Mouse (Mus musculus): ENCODE results near the gene Pik3r5. TPM values are rescaled to one million over a fixed set of nuclear protein-coding genes. Genes with fewer than 3 reads are reported as not detected.

Gene Pik3r5
- polyA plus RNA-seq, 1 experiment from 2014 or later, result 0.24 TPM

DNA sequence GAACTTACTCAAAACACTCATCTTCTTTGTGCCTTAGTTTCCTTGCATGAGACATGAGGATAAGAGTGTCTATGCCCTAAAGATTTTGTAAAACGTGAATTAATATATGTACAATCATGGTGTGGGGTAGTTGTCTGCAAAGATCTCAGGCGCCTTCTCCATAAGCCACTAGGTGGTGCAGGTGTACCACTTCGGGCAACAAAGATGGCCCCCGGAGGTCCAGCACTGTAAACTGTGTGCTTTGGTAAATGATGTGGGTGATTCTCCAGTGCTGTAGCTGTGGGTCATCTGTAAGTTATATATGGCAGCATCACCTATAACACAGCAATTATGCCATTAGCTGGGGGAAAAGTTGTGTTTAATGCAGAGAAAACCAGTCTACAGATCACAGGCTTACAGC lies 27.7 kb upstream of the Pik3r5 start:
- ATAC-seq (ENCODE audit: low FRiP score, low TSS enrichment) (no peak), DNase-seq (ENCODE audit: low spot score) (no peak)
- Histone ChIP-seq H3K36me3 (ENCODE audit: control insufficient read depth, insufficient read depth, low read length) (no peaks in the 10 kb centered on the region), H3K4me1 (replicated peaks; ENCODE audit: control insufficient read depth, insufficient read depth) (0 out of 2 replicates have a peak, but pooled peaks cover 3% of the 10 kb centered on the region), H3K9ac (ENCODE audit: low read length) (no peak overlapping the region), H3K9me3 (ENCODE audit: control insufficient read depth, low read length) (no peaks in the 10 kb centered on the region), H3K27me3 (ENCODE audit: control insufficient read depth, insufficient read depth, low read length) (no peaks in the 10 kb centered on the region), H3K4me3 (ENCODE audit: low read depth, low read length) (no peak overlapping the region), H3K27ac (replicated peaks) (no peak overlapping the region), H3K4me2 (replicated peaks; ENCODE audit: low read depth) (no peak overlapping the region)
- TF ChIP-seq CTCF (IDR thresholded peaks at IDR 0.05; ENCODE audit: low read depth) (peak; percentile 58), EP300 (optimal IDR thresholded peaks at IDR 0.05) (no peak)
- WGBS, result 62% methylated on average over 4 of the region's 4 CpGs

DNA sequence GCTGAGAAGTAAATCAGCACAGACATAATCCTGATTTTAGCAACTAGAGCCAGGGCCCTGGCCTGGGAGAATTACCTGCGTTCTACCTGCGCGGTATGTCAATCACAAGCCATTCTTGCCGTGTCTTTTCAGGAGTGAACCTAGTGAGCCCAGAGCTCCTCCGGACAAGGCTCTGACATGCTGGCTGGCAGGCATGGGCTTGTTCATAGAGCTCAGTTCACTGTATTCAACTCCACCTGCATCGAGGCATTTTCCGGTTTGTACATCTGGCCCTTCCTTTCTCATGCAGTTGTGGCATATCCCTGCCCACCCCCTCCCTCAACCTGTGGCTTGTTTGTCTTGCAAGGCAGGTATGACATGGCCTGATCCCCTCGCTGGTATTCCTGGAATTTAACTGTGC lies 26.3 kb upstream of the Pik3r5 start:
- 66% methylated on average over 8 of the region's 8 CpGs for WGBS
- Histone ChIP-seq H3K27me3 (ENCODE audit: control insufficient read depth, insufficient read depth, low read length) (no peaks in the 10 kb centered on the region), H3K9me3 (ENCODE audit: control insufficient read depth, low read length) (no peaks in the 10 kb centered on the region), H3K4me2 (replicated peaks; ENCODE audit: low read depth) (no peak overlapping the region), H3K4me1 (replicated peaks; ENCODE audit: control insufficient read depth, insufficient read depth) (no peaks in the 10 kb centered on the region), H3K27ac (replicated peaks) (no peak overlapping the region), H3K9ac (ENCODE audit: low read length) (no peak overlapping the region), H3K4me3 (ENCODE audit: low read depth, low read length) (no peak overlapping the region), H3K36me3 (ENCODE audit: control insufficient read depth, insufficient read depth, low read length) (no peaks in the 10 kb centered on the region)
- DNase-seq (ENCODE audit: low spot score) (no peak), ATAC-seq (ENCODE audit: low FRiP score, low TSS enrichment) (no peak)
- TF ChIP-seq CTCF (IDR thresholded peaks at IDR 0.05; ENCODE audit: low read depth), result no peak
- no peak for TF ChIP-seq EP300 (optimal IDR thresholded peaks at IDR 0.05)

DNA sequence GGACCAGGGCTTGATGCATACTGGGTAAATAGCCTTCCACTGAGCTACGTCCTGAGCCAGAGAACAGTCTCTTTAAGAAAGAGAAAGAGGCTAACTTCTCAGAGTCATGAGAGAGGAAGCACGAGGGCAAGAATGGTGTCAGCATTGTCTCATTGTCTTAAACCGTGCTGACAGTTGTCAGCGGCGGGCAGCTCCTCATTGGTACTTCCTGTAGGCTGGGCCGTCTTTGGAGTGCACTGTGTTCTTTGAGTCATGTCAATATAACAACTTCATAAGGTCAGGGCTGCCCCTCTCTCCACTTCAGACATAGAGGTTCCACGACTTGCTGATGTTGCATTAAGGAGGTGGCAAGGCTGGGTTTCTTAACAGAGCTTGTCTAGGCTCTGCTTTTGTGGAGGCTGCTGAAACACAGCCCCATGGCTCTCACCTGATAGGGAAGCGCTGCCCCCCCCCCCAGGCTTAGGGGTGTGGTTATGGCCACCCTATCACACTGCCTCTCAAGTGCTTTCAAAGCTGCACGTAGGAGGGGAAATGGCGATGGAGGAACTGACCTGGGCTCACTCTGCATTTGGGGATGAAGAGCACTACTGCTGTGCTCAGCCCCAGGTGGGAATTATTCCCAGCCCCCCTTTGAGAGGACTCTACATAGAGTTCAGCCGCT lies 24.5 kb upstream of the Pik3r5 start:
- Histone ChIP-seq H3K27me3 (ENCODE audit: control insufficient read depth, insufficient read depth, low read length) (no peaks in the 10 kb centered on the region), H3K36me3 (ENCODE audit: control insufficient read depth, insufficient read depth, low read length) (no peaks in the 10 kb centered on the region), H3K4me1 (replicated peaks; ENCODE audit: control insufficient read depth, insufficient read depth) (no peaks in the 10 kb centered on the region), H3K27ac (replicated peaks) (no peak overlapping the region), H3K4me3 (ENCODE audit: low read depth, low read length) (no peak overlapping the region), H3K9ac (ENCODE audit: low read length) (no peak overlapping the region), H3K4me2 (replicated peaks; ENCODE audit: low read depth) (no peak overlapping the region), H3K9me3 (ENCODE audit: control insufficient read depth, low read length) (no peaks in the 10 kb centered on the region)
- ATAC-seq (ENCODE audit: low FRiP score, low TSS enrichment), result no peak
- DNase-seq (ENCODE audit: low spot score), result no peak
- TF ChIP-seq CTCF (IDR thresholded peaks at IDR 0.05; ENCODE audit: low read depth), result no peak
- no peak for TF ChIP-seq EP300 (optimal IDR thresholded peaks at IDR 0.05)
- WGBS, result 75% methylated on average over 11 of the region's 11 CpGs

DNA sequence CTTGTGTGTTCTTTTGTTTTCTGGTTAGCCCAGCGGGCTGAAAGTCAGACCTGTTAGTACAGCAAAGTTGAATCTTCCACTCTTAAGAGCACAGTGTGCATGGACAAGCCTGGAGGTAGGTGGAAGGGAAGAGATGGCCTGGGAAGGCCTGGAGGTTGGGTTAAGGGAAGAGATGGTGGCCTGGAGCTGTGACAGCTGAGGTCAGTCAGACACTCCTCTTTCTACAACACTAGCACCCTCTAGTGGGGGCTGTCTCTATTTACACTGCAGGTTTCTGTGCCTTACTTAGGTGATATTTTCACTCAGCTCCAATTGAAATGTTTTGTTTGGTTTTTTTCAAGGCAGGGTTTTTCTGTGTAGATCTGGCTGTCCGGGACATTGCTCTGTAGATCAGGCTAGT lies 23.8 kb upstream of the Pik3r5 start:
- H3K27ac ChIP-seq (replicated peaks), result no peak overlapping the region
- WGBS, result 51% methylated on average over 2 of the region's 2 CpGs
- no peak overlapping the region for H3K4me2 ChIP-seq (replicated peaks; ENCODE audit: low read depth)
- H3K9me3 ChIP-seq (ENCODE audit: control insufficient read depth, low read length), result no peaks in the 10 kb centered on the region
- TF ChIP-seq EP300 (optimal IDR thresholded peaks at IDR 0.05), result no peak
- peak; percentile 93 for TF ChIP-seq CTCF (IDR thresholded peaks at IDR 0.05; ENCODE audit: low read depth)
- H3K4me3 ChIP-seq (ENCODE audit: low read depth, low read length), result no peak overlapping the region
- DNase-seq (ENCODE audit: low spot score), result peak; percentile 67
- no peaks in the 10 kb centered on the region for H3K36me3 ChIP-seq (ENCODE audit: control insufficient read depth, insufficient read depth, low read length)
- ATAC-seq (ENCODE audit: low FRiP score, low TSS enrichment), result peak; percentile 64; the same call in 1 of the 2 replicates
- H3K9ac ChIP-seq (ENCODE audit: low read length), result no peak overlapping the region
- H3K27me3 ChIP-seq (ENCODE audit: control insufficient read depth, insufficient read depth, low read length), result no peaks in the 10 kb centered on the region
- no peaks in the 10 kb centered on the region for H3K4me1 ChIP-seq (replicated peaks; ENCODE audit: control insufficient read depth, insufficient read depth)

DNA sequence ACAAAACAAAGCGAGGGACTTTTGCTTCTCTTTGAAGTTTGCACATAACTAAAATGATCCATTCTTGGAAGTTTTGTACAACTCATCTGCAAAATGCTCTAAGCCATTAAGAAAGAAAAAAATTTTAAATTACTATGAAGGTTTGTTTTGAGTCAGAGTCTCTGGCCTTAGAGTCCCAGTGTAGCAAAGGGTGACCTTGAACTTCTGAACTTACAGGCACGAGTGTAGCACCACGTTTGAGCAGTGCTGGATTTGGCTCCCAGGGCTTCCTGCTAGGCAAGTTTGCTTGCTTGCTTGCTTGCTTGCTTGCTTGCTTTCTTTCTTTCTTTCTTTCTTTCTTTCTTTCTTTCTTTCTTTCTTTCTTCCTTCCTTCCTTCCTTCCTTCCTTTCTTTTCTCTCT lies 14.9 kb upstream of the Pik3r5 start:
- Histone ChIP-seq H3K27ac (replicated peaks) (no peak overlapping the region), H3K4me1 (replicated peaks; ENCODE audit: control insufficient read depth, insufficient read depth) (no peaks in the 10 kb centered on the region), H3K36me3 (ENCODE audit: control insufficient read depth, insufficient read depth, low read length) (no peaks in the 10 kb centered on the region), H3K9ac (ENCODE audit: low read length) (no peak overlapping the region), H3K4me3 (ENCODE audit: low read depth, low read length) (no peak overlapping the region), H3K27me3 (ENCODE audit: control insufficient read depth, insufficient read depth, low read length) (no peaks in the 10 kb centered on the region), H3K4me2 (replicated peaks; ENCODE audit: low read depth) (no peak overlapping the region), H3K9me3 (ENCODE audit: control insufficient read depth, low read length) (no peaks in the 10 kb centered on the region)
- DNase-seq (ENCODE audit: low spot score), result no peak
- WGBS, result 51% methylated on average over 3 of the region's 3 CpGs
- ATAC-seq (ENCODE audit: low FRiP score, low TSS enrichment), result no peak
- TF ChIP-seq EP300 (optimal IDR thresholded peaks at IDR 0.05), result no peak
- TF ChIP-seq CTCF (IDR thresholded peaks at IDR 0.05; ENCODE audit: low read depth), result no peak

DNA sequence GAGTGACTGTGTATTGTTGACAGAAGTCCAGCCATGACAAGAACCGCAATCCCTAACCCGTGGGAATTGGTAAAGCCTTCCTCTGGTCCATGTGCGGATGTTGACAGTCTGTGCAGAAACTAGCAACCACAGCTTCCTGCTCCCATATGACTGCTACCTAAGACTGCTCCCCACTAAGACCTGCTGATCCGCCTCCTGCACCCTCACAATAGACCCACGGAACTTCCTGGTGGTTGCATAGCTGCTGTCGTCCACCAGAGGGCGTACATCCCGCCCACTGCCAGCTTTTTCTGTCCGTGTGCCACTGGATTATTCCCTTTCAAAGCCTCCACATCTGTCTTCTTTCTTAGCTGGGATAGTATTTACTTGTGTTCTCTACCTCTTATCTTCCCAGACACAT lies 14.1 kb upstream of the Pik3r5 start:
- WGBS, result 42% methylated on average over 9 of the region's 9 CpGs
- TF ChIP-seq EP300 (optimal IDR thresholded peaks at IDR 0.05) (no peak), CTCF (IDR thresholded peaks at IDR 0.05; ENCODE audit: low read depth) (peak; percentile 85)
- Histone ChIP-seq H3K27me3 (ENCODE audit: control insufficient read depth, insufficient read depth, low read length) (no peaks in the 10 kb centered on the region), H3K36me3 (ENCODE audit: control insufficient read depth, insufficient read depth, low read length) (no peaks in the 10 kb centered on the region), H3K9me3 (ENCODE audit: control insufficient read depth, low read length) (no peaks in the 10 kb centered on the region), H3K27ac (replicated peaks) (no peak overlapping the region), H3K9ac (ENCODE audit: low read length) (no peak overlapping the region), H3K4me2 (replicated peaks; ENCODE audit: low read depth) (no peak overlapping the region), H3K4me3 (ENCODE audit: low read depth, low read length) (no peak overlapping the region), H3K4me1 (replicated peaks; ENCODE audit: control insufficient read depth, insufficient read depth) (no peaks in the 10 kb centered on the region)
- ATAC-seq (ENCODE audit: low FRiP score, low TSS enrichment), result no peak; the same call in 1 of the 2 replicates
- peak; percentile 42 for DNase-seq (ENCODE audit: low spot score)

All from stomach, postnatal 0 days (tissue).